Mouse (Mus musculus): ENCODE measurements around the gene Sass6.

Gene Sass6

GRCm38 (mm10) chr3:116662463-116662863 is 67.7 kb downstream of the Sass6 start, which contains the start of gene Mfsd14a:
Gene Mfsd14a, minus strand, starts transcription at chr3:116662677.
- in situ Hi-C loops (cut with MboI, MseI): loop anchor here (5.0 kb wide), 1 partner anchor 50 kb away; the partner anchor contains the start of gene Slc35a3

DNA sequence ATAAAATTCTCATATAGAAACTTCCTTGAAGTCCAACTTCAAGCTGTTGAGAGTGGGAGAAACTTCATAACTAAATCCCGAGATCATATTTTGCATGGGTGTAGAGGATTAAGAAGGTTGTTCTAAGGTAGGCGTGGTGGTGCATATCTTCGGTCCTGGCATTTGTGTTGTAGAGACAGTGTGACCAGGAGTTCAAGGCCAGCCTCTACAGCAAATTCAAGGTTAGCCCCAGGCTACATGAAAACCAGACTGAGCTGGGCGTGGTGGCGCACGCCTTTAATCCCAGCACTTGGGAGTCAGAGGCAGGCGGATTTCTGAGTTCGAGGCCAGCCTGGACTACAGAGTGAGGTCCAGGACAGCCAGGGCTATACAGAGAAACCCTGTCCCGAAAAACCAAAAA is 69.5 kb downstream of the Sass6 start:
- in situ Hi-C loops (cut with MboI, MseI): loop anchor here (5.0 kb wide), 1 partner anchor 48 kb away; the partner anchor contains the start of gene Slc35a3

All from T-helper 1 cell (primary cell).